In genomic region chr11:6299435-6299834, GRCm38 (mm10) we compare ENCODE assay signal across 22 mouse cellular contexts. TPM values are rescaled to one million over a fixed set of nuclear protein-coding genes. Genes with fewer than 3 reads are reported as not detected.
A peak's percentile ranks its signal among the peaks of the same experiment; 100 is the strongest.
DNase-seq lines count a peak whose midpoint lies in the region; ATAC-seq and TF ChIP-seq lines count a peak whose summit lies in the region.
"Had no signal": no experiment of that assay in that cellular context is flagged by ENCODE, and none has a peak within 500 bp of the region (broad histone marks: within the 10 kb centered on the region; RNA-seq: fewer than 3 reads in every experiment).

No protein-coding gene starts in this region.

- H3K9me3 ChIP-seq in intestine, embryonic 16.5 days (ENCODE audit: control insufficient read depth, low read length) = no peaks in the 10 kb centered on the region
- H3K9me3 ChIP-seq: forebrain, embryonic 12.5 days; hindbrain, embryonic 12.5 days; kidney, embryonic 15.5 days; limb, embryonic 13.5 days; megakaryocyte, embryonic 14.5 days had no signal

- H3K27me3 ChIP-seq in intestine, embryonic 16.5 days (replicated peaks; ENCODE audit: control insufficient read depth, insufficient read depth, low read length) = no peaks in the 10 kb centered on the region
- H3K27me3 ChIP-seq: forebrain, embryonic 12.5 days; hindbrain, embryonic 12.5 days; kidney, embryonic 15.5 days; limb, embryonic 13.5 days; megakaryocyte, embryonic 14.5 days had no signal

- intact Hi-C loops in gastrocnemius, adult 2 months (cut with DNase I) = no loop called here

- TF ChIP-seq CTCF in gastrocnemius, adult 2 months (IDR thresholded peaks at IDR 0.05) = no peak

- ATAC-seq in intestine, embryonic 16.5 days = peak; percentile 85
- peak; percentile 88 for ATAC-seq in monocyte, adult 5-6 weeks (replicated peaks; ENCODE audit: insufficient number of reproducible peaks, low FRiP score, low TSS enrichment, poor library complexity, severe bottlenecking)
- ATAC-seq: activated CD4-positive, CD25-positive, alpha-beta regulatory T cell, adult 4 months; CD4-positive, CD25-positive, alpha-beta regulatory T cell, adult 4 months; inflammation-experienced regulatory T-cells, adult 6 months had no signal

- no peak overlapping the region for H3K9ac ChIP-seq in intestine, embryonic 16.5 days (ENCODE audit: low read depth, low read length)
- H3K9ac ChIP-seq: forebrain, embryonic 12.5 days; hindbrain, embryonic 12.5 days; kidney, embryonic 15.5 days; limb, embryonic 13.5 days had no signal

- no peak overlapping the region for H3K4me2 ChIP-seq in intestine, embryonic 16.5 days (ENCODE audit: low read depth, low read length)
- H3K4me2 ChIP-seq: forebrain, embryonic 12.5 days; hindbrain, embryonic 12.5 days; kidney, embryonic 15.5 days; limb, embryonic 13.5 days had no signal

- peak overlapping the region; percentile 46; the same call in 1 of the 2 replicates for H3K27ac ChIP-seq in gastrocnemius, adult 2 months
- peak overlapping the region; percentile 55 for H3K27ac ChIP-seq in intestine, embryonic 16.5 days (ENCODE audit: low read length)
- H3K27ac ChIP-seq: forebrain, embryonic 12.5 days; hindbrain, embryonic 12.5 days; kidney, embryonic 15.5 days; limb, embryonic 13.5 days had no signal

- no peak for DNase-seq in gastrocnemius, adult 2 months
- DNase-seq in gastrocnemius, postnatal 25 days = no peak
- peak; percentile 41 for DNase-seq in 416B (ENCODE audit: low read depth)
- DNase-seq in MN1 (ENCODE audit: low spot score) = no peak
- DNase-seq in adrenal gland, postnatal 25 days = no peak
- no peak for DNase-seq in right cerebral cortex, postnatal 25 days
- DNase-seq: adrenal gland, postnatal 10 days; cerebellum, adult 8-10 months; gastrocnemius, postnatal 14 days; kidney, postnatal 4 days; midbrain, embryonic 14.5 days; thymus, adult 2 months had no signal

- no peak overlapping the region for H3K4me3 ChIP-seq in gastrocnemius, adult 2 months
- H3K4me3 ChIP-seq in intestine, embryonic 16.5 days (ENCODE audit: low read length) = no peak overlapping the region
- H3K4me3 ChIP-seq: forebrain, embryonic 12.5 days; hindbrain, embryonic 12.5 days; kidney, embryonic 15.5 days; limb, embryonic 13.5 days; megakaryocyte, embryonic 14.5 days had no signal

- H3K36me3 ChIP-seq in intestine, embryonic 16.5 days (ENCODE audit: control insufficient read depth, insufficient read depth, low read length) = peaks cover 12% of the 10 kb centered on the region; the same call in 1 of the 2 replicates

- 58% methylated on average over 2 of the region's 2 CpGs for WGBS in intestine, embryonic 16.5 days

- H3K4me1 ChIP-seq in intestine, embryonic 16.5 days (ENCODE audit: control insufficient read depth, insufficient read depth, low read length) = 0 out of 2 replicates have a peak, but pooled peaks cover 3% of the 10 kb centered on the region
- H3K4me1 ChIP-seq: forebrain, embryonic 12.5 days; hindbrain, embryonic 12.5 days; kidney, embryonic 15.5 days; limb, embryonic 13.5 days had no signal

RNA-seq across cellular contexts. Expression of gene Ogdh, which starts 8.0 kb away (rescaled TPM):
- total RNA-seq in gastrocnemius, adult 2 months (2021) = 100 to 1,000 TPM; 620 to 834 TPM
- 100 to 1,000 TPM; 664 to 688 TPM for total RNA-seq in gastrocnemius, postnatal 25 days (2021)
- 171 and 189 TPM in 2 replicates for polyA plus RNA-seq in intestine, embryonic 16.5 days (2015; fragmentation: Nextera tagmentation; extraction: Ambion mirVana)
- 81.0 to 137 TPM (median 90.9 TPM) in 3 replicates for total RNA-seq in monocyte, adult 5-6 weeks (2017)
- total RNA-seq in adrenal gland, postnatal 25 days (2021) = 547 and 550 TPM in 2 replicates

RNA-seq across cellular contexts. Expression of gene Tmed4, which starts 24.8 kb away (rescaled TPM):
- total RNA-seq in gastrocnemius, adult 2 months (2021) = 10 to 100 TPM; 57.7 to 75.6 TPM
- total RNA-seq in gastrocnemius, postnatal 25 days (2021) = 10 to 100 TPM; 54.1 to 57.4 TPM
- polyA plus RNA-seq in intestine, embryonic 16.5 days (2015; fragmentation: Nextera tagmentation; extraction: Ambion mirVana) = 165 and 177 TPM in 2 replicates
- 21.0 to 35.8 TPM (median 33.1 TPM) in 3 replicates for total RNA-seq in monocyte, adult 5-6 weeks (2017)
- total RNA-seq in adrenal gland, postnatal 25 days (2021) = 93.1 and 105 TPM in 2 replicates

RNA-seq across cellular contexts. Expression of gene Ddx56, which starts 31.9 kb away (rescaled TPM):
- total RNA-seq in gastrocnemius, adult 2 months (2021) = 10 to 100 TPM; 26.1 to 33.0 TPM
- 10 to 100 TPM; 27.1 to 35.2 TPM for total RNA-seq in gastrocnemius, postnatal 25 days (2021)
- 100 and 110 TPM in 2 replicates for polyA plus RNA-seq in intestine, embryonic 16.5 days (2015; fragmentation: Nextera tagmentation; extraction: Ambion mirVana)
- 8.9 to 37.0 TPM (median 20.5 TPM) in 3 replicates for total RNA-seq in monocyte, adult 5-6 weeks (2017)
- 52.5 and 57.3 TPM in 2 replicates for total RNA-seq in adrenal gland, postnatal 25 days (2021)
